Mouse (Mus musculus) stomach, adult 2 months (tissue): ENCODE data around the gene Rubcnl. TPM values are rescaled to one million over a fixed set of nuclear protein-coding genes. Genes with fewer than 3 reads are reported as not detected.

ENCODE experiments used
- polyA plus RNA-seq: library from polyadenylated mRNA; depleted of rRNA; stranded (reverse); fragments of >200 nt; gene quantifications from 2 replicates; pipeline ENCODE4 v1.2.3, GENCODE M21; 2012; rRNA removed

The Rubcnl gene
- 0.12 and 0.14 TPM in 2 replicates for polyA plus RNA-seq

DNA sequence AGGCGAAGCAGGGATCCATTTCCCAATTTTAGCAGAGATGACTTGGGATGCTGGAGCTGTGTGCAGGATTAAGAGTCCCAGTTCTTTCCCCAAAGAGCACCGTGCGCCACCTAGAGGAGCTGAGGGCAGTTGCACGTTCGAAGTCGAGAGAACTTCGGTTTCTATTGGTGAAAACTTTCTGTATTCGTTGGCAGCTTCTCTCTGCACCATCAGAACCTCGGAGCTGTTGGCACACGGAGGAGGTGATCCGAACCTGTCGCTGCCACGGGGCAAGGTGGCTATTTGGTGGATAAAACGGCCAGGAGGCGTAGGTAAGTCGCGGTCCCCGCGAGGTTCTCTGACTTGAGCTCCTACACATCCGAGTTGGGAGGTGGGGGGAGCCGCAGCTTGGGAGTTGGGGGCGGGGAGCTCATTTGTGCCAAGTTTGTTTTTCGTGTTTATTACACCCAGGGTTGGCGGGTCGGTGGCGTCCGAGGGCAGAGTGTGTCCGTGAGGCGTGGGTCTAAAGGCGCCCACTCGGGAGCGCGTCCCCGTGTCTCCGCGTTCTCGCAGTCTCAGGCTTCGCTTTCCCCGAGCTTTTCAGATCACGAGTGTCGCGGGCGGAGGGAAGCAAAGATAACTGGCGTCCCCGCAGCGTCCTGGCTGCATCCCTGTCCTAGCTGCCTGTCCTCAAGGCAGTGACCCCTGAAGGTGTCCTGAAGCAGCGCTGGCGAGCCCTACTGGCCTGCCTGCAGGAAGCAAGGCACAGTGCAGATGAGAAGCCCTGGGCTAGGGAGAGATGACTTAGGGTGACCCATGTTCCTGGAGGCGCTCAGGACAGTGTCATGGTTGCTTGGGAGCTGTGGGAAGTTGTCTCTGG lies at the start of gene Rubcnl:
Rubcnl (plus strand) TSS at position 172 of the 859 bp plus-strand sequence.

Other genes starting within 250 kb of the Rubcnl start
- gene Lrch1, start 68.2 kb upstream of the Rubcnl start, polyA plus RNA-seq: 3.9 and 4.5 TPM in 2 replicates
- gene Lrrc63, start 114.9 kb downstream of the Rubcnl start, polyA plus RNA-seq: 0.04 TPM in 1 of 2 replicates, not detected in the other
- gene Lcp1, start 115.1 kb downstream of the Rubcnl start, polyA plus RNA-seq: 1.7 and 2.7 TPM in 2 replicates
- gene Cpb2, start 226.3 kb downstream of the Rubcnl start, polyA plus RNA-seq: 0.08 and 0.16 TPM in 2 replicates